Mouse (Mus musculus) layer of hippocampus, adult 8-10 months (tissue): ENCODE measurements at regions not wholly inside any gene's neighbourhood (a gene's known extent, or its start where the extent isn't known, plus 50 kb on each side); places are given as distances from the start of the nearest gene placed in this dataset.
"Not testable (repeated sequence)": the region's sequence is repeated elsewhere in the genome, so short reads cannot be mapped to it uniquely, and the experiment has no call there.

Experiments used
- DNase-seq, 2 experiments: peaks; one replicate each; pipeline ENCODE4 v3.0.0; 2022; ENCODE audit warnings: low spot score in 2 of 2

DNA sequence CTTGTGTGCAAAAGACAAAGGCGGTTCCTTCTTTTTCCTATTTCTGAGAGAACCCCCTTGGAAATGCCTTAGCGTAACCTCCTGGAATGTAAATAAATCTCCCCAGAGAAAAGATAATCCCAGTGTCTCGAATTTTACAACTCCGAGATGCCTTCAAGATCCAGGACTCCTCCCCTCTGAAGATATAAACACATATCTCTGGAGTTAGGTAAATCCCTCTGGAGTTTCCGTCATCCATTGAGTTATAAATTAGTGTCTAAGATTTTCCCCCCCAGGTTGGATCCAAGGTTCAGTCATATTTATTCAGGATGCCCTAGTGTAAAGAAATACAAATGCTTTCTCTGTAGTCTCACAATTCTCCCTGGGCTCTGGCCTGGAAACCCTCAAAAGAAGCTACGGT, 200.3 kb downstream of the Rchy1 start:
- DNase-seq, result no peak

DNA sequence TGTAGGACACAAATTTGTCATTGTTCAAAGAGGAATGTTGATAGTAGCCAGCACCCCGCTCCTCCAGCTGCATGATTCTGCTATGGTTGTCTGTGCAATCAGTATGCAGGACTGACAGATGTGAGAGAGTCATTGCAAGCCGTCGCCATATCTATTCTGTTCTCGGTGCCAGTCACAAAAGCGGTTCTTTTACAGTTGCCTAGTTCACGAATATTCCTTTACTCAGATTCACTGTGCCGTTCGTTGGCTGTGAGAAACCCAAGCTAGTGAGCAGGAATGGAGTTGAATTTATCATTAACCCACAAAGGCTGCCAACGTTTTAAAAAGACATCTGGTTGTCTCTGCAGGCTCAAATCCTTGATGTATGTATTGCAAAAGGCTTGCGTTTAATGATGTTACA, 206.9 kb downstream of the Rchy1 start:
- no peak for DNase-seq

DNA sequence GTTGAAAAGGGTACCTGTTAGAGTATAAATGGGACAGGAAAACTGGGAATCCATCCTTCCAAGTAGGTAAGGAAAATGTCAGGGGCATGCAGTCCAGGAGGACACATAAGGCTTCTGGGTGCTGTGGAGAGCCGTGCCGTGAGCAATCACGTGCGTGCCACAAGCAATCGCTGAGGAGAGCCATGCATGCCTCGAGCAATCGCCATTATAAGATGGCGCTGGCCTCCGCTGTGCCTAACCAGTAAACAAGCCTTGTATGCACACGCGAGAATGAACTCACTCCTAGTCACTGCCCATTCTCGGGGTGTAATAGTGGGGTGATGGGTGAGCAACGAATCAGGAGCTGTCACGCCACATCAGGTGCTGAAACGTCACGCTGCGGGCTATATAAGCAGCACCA, 210.0 kb downstream of the Rchy1 start:
- not testable (repeated sequence) for DNase-seq

DNA sequence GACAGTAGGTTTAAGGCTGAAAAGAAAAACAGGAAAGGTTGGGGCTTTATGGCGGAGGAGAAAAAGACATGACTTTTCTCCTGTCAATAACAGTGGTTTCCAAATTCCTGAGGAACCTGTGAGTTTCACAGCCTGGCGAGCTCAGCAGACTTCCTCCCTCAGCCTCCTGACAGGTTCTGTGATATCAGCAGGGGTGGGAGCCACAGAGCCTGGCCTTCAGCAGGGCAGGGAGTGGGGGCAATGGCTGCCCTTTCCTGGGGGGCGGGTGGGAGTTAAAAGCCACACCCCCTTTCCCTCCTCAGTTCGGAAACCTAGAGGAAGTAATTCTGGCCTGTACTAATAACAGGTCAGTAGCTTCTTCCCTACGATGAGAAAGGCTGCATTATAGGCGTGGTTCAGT, 211.7 kb downstream of the Rchy1 start:
- no peak for DNase-seq

DNA sequence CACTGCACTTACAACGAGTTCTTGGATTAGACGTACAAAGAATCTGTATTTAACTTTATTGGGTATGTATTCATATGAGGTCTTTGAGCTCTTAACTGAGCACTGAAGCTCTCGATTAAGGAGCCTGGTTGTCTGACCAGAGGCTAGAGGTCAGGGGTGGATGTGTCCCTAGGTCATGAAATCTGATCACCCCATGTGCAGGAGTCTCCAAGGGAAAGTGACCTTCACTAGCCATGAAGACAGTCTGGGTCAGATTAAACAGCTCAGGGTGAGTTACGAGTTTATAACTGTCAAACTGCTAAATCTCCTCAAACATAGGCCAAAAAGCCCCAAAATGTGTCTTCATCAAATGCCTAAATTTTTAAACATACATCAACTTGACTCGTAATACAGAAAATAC, 216.8 kb downstream of the Rchy1 start:
- DNase-seq, result no peak

DNA sequence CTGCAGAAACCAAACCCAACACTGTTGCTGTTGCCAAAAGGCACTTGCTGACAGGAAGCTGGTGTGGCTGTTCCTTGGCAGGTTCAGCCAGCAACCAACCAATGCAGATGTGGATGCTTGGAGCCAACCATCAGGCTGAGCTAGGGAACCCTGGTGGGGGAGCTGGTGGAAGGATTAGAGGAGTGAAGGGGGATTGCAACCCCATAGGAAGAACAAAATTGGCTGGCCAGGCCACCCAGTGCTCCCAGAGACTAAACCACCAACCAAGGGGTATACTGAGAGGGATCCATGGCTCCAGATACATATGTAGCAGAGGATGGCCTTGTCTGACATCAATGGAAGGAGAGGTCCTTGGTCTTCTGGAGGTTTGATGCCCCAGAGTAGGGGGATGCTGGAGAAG, 218.5 kb downstream of the Rchy1 start:
- no peak for DNase-seq

DNA sequence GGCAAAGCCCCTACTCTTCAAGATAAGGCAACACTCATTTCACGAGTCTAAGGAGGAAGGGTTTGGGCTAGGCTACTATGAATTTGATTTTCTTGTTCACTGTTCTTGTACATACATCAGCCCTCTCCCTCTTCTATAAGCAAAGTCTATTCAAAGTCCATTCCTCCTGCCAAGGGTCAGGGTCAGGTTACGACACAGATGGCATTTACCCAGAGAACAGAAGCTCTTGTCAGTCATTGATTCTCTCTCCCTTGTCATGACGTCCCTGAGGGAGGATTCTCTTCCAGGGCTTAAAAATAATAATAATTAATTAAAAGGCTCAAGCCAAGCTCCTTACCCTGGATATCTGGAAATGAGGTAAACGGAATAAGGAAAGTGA, 222.7 kb downstream of the Rchy1 start:
- no peak for DNase-seq

DNA sequence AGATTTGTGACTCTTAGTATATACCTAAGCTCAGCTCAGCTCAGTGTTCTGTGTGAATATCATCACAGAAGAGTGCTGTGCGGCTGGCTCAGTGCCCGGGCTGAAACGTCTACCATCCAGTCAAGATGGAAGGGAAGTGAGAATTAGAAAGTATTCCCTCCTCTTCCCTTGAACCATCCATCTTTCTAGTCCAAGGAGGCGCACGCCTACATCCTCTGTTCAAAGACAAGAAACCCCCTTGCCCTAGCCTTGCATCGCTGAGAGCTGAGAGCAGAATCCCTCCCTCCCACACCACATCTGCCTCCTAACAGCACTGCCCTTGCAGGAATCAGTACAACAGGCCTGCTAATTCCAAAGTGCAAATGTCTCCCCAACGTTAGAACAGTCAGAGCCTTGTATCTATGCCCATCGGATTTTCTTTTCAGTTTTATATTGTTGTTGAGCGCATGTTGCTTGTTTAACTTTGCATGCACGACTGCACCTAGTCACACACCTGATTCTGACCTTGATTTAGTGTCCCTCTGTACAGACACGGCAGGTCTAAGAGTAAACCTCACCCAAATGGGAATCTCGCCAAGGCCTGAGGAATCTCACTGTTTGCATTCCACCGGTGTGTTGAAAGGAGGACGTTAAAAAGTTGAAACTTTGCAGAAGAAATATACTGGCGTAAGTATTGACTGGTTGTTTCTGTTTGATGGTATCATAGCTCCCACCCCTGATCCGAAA, 222.2 kb downstream of the Parm1 start:
- peak; percentile 20 to 51 for DNase-seq

DNA sequence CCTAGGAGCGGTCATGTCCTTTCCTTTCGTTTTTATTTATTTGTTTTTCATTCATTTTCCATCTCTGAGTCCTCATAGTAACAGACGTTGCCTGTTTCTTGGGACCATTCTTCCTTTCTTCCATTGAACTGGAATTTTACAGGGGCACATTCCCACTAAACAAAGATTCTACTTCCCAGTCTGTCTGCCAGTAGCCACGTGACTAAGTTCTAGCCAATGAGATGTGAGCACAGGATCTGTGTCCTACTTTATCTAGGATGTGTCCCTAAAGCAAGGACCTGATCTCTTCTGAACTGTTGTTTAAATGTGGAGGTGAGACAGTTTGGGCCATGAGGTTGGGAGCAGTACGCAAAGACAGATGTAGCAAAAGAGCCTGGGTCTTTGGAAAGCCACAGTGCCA, 214.6 kb downstream of the Parm1 start:
- no peak for DNase-seq

DNA sequence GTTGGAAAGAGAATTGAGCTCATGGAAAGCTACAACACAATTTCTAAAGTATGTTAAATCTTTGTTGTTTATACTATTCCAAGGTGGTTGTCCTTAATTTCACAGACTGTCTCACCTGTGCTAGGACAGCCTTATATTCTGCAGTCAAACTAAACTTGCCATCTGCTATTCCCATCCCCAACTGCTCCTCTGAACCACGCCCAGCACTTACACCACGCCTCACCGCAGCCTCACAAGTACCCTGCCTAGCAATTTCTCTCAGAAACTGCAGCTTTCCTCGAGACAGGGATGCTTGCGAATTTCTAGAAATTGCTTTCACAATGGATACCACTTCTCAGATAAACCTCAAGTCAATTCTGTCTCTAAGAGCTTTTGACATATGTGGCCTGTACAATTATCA, 213.7 kb downstream of the Parm1 start:
- DNase-seq, result no peak

DNA sequence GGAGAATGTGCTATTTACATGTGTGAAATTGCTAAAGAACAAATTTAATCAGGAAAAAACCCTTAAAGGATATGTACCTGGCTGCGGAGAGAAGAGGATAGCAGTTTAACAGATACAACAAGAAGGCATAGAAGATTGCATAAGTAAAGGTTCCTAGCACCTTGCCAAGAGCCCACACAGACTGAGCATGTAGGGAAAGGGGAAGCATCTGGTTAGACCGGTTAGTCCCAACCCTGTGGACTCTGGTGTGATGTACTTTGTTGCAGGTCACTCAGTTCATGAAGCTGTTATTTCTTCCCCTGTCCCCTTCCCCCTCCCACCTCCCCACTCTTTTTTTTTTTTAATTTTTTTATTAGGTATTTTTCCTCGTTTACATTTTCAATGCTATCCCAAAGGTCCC, 212.5 kb downstream of the Parm1 start:
- DNase-seq, result no peak

DNA sequence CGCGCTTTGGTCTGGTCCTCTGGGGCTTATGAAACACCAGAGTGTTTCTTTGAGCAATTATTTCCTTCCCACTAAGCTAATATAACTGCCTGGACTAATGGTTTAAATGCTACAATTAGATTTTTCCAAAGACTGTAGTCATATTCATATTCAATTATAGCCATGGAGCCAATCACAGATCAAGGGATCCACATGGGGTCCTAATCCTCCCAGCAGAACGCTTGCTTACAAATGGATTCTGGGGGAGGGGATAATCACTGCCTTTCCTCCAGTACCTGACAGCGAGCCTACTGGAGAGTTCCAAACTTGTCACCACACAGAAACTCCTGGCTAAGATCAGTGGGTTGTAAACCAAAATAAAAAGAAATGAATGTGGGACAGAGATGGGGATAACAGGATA, 212.0 kb downstream of the Parm1 start:
- no peak for DNase-seq

DNA sequence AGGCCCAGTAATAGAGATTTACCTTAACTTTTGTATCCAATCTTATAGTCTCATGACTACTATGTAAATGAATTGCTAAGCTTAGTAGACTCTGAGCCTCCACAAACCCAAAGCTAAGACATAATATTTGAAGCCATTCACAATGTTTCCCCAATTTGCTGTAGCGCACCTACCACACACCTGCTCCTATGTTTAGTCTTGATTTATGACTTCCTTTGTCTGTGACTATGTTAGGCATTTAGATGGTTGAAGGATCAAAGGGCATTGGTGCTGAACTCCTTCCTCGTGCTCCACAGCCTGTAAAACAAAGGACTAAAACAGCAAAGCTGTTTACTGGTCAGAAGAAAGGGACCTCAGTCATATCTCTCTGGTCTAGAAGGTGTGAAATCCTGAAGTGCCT, 210.0 kb downstream of the Parm1 start:
- no peak for DNase-seq

DNA sequence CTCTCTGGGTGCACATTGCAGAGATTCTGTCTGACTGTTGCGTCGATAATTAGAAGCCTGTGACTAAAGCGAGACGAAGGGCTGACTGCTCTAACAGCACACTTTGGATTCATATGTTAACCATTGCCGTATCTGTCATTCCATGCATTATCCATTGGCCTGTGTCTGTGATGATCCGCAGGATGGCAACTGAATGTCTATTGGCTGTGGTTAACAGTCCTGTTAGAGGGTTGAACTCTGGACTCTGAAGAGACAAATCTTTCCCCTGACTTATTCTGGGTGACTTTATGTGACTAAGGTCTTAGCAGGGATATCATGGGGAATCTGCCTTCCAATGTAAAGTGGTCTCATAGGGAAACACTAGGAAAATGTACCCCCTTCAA, 208.7 kb downstream of the Parm1 start:
- no peak for DNase-seq

DNA sequence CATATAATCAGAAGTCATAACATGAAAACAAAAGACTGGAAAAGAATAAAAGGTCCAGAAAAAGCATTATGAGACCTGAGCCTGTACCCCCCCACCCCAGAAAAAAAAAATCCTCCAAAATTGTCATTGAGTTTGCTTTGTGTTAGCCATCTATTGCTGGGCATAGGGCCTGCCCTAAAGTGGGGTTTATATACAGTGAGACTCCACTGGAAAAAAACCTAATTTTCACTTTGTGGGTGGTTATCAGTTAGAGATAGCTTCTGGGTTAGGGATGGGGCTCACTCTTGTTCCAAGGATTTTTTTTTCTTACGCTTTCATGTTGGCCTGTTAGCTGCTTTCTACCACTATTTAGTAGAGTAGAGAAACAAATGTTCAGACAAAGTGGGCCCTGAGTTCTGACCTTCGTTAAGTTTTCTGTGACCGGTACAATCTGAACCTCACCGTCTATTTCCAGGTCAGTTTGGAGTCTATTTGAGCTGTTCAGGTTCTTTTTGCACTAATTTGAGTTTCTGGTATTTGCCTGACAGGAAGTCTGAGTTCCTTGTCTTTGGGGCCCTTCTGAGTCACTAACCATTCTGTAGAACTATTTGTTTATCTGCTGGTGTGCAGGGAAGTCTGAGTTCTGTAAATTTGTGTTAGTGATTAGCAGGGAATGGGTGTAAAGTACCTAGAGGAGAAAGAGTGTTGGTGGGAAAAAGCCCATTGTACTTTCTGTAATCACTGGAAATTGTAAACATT, 208.1 kb downstream of the Parm1 start:
- no peak for DNase-seq

DNA sequence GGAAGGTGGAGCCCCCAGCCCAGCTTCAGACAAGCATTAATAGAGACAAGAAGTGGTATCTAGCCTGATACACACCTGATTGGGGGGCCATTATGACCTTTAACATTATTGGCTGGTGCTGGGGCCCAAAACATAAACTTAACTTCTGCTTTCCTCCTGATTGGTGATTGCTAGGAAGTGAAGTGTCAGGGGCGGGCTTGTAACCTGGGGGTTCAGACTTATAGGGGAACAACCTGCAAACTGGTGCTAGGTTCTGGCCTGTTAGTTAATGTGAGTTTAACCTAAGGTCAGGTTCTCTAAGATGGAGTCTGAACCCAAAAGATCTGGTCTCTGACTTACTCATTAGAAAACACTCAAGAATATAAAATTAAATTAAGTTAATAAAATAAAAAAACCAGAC, 207.5 kb downstream of the Parm1 start:
- no peak for DNase-seq

DNA sequence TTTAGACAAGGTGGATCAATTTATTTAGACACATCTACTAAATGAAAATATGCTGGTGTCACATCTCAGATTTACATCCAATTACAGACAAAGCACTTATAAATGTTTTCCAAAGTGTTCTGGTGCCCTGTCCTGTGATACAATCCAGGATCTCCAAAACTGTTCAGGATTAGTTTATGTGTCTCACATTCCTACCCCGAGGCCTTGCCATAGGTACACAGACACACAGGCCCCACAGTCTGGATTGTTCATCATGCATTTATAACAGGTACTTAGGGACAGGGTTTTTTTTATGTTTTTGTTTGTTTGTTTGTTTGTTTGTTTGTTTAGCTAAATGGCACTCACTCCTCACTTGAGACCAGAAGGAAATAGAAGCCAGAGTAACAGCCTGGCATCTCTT, 206.0 kb downstream of the Parm1 start:
- no peak for DNase-seq

DNA sequence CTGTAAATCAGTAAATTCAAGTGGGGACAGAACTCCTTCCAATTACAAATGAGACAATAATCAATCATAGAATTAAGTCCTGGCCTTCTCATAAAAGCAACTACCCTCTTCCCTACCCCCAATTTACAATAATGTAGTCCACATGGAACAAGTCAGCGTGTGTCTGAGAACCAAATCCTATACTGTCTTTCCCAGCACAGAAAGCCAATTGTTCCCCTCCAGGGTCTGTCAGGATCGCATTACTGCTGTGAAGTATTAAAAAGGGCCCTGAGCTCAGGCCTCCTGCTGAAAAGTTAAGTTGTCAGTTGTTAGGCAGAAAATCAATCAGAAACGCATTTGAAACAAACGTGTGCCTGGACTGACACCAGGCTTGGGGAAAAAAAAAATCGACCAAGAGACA, 205.6 kb downstream of the Parm1 start:
- no peak for DNase-seq

DNA sequence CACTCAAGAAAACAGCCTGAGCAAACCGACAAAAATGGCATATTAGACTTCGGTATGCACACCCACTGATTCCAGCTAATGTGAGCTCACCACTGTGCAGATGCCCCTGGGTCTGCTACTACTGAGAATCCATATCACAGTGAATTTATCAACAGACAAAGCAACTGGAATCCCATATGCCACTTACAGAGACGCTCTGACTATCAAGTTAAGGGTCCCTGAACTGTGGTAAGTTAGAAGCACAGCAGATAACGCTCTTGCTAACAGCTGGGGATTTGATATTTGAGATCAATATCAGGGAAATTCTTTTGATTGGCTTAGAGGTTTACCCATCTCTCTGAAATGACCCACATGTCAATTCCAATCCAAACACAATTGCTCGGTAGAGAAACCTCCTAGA, 205.0 kb downstream of the Parm1 start:
- DNase-seq, result no peak

DNA sequence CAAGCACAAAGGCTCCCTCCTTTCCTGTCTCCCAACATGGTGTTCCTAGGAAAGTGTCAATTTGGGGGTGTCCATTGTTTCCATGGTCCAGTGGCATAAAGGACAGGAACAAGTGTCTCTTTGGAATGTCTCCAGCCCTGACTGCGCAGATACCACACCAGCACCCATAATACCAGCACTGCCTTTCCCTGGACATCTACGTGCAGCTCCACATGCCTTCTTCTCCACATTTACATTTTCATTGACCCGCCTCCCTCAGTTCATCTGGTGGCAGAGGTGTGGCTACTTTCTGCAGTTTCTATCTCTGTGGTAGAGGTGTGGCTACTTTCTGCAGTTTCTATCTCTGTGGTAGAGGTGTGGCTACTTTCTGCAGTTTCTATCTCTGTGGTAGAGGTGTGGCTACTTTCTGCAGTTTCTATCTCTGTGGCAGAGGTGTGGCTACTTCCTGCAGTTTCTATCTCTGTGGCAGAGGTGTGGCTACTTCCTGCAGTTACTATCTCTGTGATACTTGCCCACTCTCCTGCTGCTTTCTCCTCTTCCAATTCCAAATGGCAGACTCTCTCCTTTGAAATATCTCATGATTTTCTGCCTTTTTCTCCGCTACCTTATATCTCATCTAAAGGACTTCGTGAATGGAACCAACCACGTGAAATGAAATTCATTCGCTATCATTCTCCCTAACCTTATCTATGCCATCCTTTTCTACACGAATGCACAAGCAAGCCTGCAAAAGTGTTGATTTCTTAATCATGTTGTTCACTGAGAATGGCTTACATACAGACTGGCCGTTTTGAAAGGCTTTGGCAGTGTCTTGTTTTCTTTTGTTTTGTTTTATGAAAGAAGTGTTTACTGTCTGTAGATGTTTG, 204.0 kb downstream of the Parm1 start:
- DNase-seq, result no peak

DNA sequence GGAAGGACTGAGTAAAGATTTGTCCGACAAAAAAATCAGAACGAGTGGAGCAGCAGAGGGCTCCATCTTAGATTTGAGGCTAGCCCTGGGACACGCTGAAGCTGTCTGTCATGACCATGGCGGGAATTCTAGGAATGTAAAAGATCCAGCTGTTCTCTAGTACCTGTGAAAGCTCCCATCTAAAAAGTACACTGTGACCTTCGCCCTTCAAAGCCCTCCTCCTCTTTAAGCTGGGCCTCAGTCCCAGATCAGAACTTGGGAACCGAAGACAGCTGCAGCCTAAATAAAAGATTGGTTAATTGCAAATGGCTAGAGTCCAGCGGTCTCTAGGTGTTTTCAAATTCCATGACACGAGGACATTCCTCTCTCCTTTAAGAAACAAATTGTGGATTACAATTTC, 195.6 kb downstream of the Parm1 start:
- DNase-seq, result no peak

DNA sequence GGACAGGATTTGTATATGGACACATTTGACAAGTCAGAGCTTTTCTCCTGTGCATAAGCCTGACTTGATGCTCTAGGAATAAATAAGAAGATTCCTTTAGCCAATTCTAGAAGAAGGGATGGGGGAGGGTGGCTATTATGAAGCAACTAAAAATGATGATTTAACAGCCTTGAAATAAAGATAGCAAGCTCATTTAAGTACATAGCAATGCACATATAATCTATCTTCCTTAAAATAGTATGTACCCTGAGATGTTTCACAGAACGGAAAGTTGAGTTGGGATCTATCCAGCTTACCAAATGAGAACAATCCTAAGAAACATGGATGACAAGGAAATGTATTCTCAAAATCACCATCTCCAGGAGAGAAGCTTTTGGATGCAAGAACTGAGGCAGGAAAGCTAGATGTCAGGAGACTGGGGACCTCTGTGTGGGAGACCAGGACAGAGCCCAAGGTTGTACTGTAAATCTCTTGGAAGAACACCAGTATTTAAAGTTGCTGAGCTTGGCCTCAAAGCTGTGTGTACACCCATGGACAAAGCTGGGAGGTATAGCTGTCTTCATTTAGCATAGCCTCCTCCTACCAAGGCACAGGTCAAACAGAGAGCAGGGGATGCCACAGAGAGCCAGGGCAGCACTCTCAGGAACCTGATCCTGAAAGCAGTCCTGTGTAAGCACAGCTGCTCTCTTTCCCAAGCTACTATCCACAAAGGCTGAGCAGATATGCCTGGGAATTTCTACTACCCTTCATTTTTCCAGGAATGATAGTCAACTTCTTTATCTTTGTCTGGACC, 192.3 kb downstream of the Parm1 start:
- DNase-seq, result no peak
